Mouse (Mus musculus) leukemia stem cell, adult 10-12 weeks (primary cell): Measurements from ENCODE around the gene 2310061I04Rik. TPM values are rescaled to one million over a fixed set of nuclear protein-coding genes. Genes with fewer than 3 reads are reported as not detected.

ENCODE experiments used
- polyA plus RNA-seq: library from polyadenylated mRNA; stranded (reverse); fragments of >175 nt; gene quantifications from 2 replicates; pipeline ENCODE4 v1.2.3, GENCODE M21; 2012; ENCODE audit warnings: low replicate concordance

Gene 2310061I04Rik
- 442 and 598 TPM in 2 replicates for polyA plus RNA-seq

DNA sequence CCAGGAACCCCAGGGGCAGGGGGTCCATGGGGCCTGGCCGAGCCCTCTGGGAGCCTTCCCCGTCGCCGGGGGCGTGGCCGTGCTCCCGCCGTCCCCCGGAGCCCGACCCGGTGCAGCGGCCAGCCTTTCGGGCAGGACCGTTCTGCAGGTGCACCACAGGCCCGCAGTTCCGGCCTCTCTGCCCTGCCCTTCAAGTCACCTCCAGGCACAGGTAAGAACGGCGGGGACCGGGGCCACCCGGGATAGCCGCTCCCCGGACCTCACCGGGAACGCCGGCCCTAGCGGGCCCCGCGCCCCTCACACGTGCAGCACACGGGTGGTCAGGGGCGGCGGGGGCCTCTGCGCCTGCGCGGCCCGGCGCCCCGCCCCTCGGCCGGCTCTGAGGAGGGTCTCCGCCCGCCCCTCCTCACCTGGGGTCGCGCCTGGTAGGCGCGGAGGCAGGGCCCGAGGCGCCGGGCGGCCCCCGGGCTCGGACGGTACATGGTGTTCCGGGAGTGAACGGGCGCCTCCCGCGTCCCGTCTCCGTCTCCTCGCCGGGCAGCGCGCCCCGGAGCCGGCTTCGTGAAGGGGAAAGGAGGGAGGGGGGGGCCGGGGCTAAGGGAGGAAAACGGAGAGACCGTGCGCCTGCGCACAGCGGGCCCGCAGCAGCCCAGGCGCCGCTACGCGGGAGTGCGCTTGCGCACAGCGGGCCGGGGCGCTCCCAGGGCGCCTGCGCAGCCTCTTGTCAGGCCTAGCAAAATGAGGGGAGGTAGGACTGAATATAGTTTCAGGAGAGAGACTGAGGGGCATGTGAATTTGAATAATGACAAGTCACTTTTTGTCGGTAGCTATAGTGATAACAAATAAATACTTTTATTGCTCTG lies at the start of gene 2310061I04Rik:
TSS of gene 2310061I04Rik (minus strand) at position 651 of the 863 bp plus-strand sequence.

DNA sequence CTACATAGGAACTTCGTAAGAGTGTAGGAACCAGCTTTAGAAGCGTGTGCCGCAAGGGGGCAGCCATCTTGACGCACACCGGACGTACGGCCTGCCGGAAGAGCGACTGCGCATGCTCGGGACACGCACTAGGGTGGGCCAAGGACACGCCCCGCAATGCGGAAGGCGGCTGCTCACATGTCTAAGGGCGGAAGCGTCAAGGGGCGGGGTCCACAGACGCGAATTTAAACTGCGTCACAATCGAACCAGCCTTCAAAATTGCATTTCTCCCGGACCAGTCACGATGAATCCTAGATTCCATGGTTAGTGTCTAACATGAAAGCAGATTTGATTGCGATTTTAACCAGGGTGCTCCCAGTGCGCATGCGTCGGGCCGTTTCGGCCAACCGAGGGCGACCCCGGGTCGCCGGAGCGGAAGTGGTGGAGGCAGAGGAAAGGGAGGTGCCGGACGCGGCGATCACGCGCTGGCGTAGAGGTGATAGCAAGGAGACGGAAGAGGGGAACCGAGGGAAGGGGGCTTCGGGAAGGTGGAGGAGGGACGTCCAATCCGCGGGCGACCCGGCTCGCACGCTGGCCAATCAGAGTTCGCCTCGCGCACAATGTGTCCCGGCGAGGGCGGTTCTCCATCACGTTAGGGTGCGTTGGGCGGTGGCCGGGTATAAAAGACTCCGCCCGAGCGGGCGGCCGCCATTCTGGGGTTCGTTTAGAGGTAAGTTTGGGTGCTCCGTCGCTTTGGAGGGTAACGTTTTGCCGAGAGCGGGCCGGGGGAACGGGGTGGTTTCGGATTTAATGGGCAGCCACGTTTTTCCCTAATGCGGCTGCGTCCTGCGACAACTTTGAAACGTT lies 19.3 kb upstream of the 2310061I04Rik start, which contains the start of the genes Mrps18b and Ppp1r10:
TSS of gene Mrps18b (minus strand) at position 93 of the 846 bp plus-strand sequence.
TSS of gene Ppp1r10 (plus strand) at position 138 of the 846 bp plus-strand sequence.

DNA sequence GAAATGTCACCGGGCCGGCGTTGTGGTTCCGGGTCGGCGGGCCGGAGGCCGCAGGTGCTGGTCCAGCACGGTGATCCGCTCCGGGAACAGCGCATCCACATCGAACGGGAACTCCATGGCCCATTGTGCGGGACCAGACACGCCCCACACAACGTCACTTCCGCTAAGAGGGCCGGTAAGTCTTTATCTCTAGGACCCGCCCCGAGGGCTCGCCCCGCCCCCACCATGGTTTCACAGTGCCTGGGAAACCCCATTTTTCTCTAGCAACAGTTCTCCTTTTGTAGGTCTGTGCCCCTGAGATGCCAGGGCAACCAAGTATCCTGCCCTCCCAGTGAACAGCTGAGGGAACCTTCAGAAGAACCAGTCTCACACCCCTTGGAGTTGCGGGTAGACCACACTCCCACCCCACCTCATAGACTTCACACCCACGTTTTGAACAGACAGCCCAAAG lies 12.7 kb upstream of the 2310061I04Rik start, which contains the start of gene Atat1:
TSS of gene Atat1 (minus strand) at position 157 of the 451 bp plus-strand sequence.

DNA sequence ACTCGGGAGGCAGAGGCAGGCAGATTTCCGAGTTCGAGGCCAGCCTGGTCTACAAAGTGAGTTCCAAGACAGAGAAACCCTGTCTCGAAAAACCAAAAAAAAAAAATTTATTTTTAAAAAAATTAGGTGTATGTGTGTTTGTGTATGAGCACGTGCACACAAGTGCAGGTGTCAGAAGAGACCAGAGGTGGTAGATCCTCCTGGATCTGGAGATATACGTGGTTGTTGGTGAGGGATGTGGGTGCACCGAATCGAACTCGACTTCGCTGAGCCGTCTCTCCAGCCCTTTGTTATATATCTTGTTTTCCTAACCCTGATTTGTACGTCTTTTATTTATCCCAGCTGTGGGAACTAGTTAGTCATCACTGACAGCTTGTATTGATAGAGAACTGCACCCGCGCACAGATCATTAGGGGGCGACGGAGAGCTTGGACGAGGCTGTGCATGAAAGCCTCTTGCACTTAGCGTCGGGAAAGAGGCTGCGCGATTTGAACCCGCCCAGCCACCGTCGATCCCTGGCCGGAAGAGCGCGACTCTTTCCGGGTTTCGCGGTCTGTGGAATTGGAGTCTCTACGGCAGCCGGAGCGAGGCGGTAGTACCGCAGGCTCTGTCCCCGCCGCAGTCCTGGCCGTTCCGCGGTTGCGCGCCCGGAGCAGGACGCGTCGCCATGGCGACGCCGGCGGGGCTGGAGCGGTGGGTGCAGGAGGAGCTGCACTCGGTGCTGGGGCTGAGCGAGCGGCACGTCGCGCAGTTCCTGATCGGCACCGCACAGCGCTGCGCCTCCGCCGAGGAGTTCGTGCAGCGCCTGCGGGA lies 17.8 kb downstream of the 2310061I04Rik start, which contains the start of gene Dhx16:
TSS of gene Dhx16 (plus strand) at position 575 of the 813 bp plus-strand sequence.

DNA sequence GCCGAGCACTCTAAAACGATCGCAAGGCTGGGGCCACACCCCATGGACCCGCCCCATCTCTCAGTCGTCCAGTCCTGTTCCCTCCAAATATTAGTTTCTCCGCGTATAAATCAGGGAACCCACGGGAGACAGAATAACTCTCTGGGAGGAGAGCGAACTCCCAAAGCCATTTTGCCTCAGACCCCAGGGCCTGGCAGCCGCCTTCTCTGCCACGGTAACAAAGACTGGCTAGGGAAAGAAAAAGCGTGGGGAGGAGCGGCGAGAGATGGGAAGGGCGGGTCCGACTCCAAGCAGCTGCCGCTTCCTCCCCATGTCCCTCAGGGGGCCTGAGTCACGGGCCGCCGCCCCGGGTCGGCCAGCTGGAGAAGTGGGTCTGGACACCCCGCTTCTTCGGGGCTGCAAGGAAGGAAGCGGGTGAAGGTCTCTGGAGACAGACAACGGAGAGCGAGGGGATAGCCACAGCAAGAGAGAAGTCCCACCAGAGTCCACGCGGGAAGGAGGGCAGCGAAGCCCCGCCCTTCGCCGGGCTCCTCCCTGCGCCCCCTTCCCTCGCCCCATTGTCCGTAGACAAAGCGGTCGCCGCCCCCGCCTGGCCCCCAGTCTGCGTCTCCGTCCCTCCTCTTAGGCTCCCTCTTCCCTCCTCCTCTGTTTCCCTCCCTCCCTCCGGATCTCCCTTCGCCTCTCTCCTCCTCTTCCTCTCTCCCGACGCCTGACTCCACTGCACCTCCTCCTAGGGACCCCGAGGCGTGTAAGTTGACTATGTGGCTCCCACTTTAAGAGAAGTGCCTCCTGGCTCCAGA lies 31.6 kb downstream of the 2310061I04Rik start, which contains the start of gene Ppp1r18:
TSS of gene Ppp1r18 (plus strand) at position 113 of the 800 bp plus-strand sequence.

DNA sequence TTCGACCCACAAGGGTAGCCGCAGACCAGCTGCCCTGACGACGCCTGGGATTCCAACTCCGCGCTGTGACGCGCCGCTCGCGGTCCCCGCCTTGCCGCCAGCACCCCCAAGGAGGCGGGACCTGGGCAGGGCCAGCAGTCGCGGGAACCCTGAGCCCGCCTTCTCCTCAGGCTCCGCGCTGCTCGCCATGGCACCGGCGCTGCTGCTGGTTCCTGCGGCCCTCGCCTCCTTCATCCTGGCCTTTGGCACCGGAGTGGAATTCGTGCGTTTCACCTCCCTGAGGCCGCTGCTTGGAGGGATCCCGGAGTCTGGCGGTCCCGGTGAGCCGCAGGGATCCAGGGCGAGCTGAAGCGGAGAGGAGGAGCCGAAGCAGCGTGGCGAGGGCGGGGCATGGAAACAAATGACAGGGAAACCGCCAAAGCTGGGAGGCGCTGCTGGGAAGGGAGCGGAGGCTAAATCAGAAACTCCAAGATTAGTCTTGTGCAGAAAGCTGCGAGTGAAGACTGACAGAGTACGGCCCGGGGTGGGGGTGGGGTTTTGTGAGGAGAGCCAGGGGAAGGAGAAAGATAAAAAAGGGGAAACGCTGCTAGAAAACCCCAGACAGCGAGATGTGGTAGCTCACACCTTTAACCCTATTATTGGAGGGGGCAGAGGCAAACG lies 35.9 kb downstream of the 2310061I04Rik start, which contains the start of gene Nrm:
TSS of gene Nrm (plus strand) at position 121 of the 660 bp plus-strand sequence.

Other genes with a start within 250 kb of the 2310061I04Rik start
- gene Vars2, start 229.8 kb downstream of the 2310061I04Rik start, polyA plus RNA-seq, result 130 and 160 TPM in 2 replicates
- 13.7 and 44.1 TPM in 2 replicates for gene Gtf2h4, start 223.7 kb downstream of the 2310061I04Rik start, polyA plus RNA-seq
- gene Ddr1, start 192.8 kb downstream of the 2310061I04Rik start, polyA plus RNA-seq, result 8.0 and 11.4 TPM in 2 replicates
- gene Ier3, start 75.7 kb downstream of the 2310061I04Rik start, polyA plus RNA-seq, result 13.5 and 25.1 TPM in 2 replicates
- gene Flot1, start 74.2 kb downstream of the 2310061I04Rik start, polyA plus RNA-seq, result 15.9 and 21.2 TPM in 2 replicates
- gene Tubb5, start 59.1 kb downstream of the 2310061I04Rik start, polyA plus RNA-seq, result 56.2 and 381 TPM in 2 replicates
- 7.6 and 23.3 TPM in 2 replicates for gene Mdc1, start 55.9 kb downstream of the 2310061I04Rik start, polyA plus RNA-seq
- 6.1 and 21.0 TPM in 2 replicates for gene Nrm, start 36.1 kb downstream of the 2310061I04Rik start, polyA plus RNA-seq
- 60.9 and 104 TPM in 2 replicates for gene Ppp1r18, start 31.8 kb downstream of the 2310061I04Rik start, polyA plus RNA-seq
- gene Dhx16, start 17.6 kb downstream of the 2310061I04Rik start, polyA plus RNA-seq, result 47.3 and 54.9 TPM in 2 replicates
- 27.0 and 29.6 TPM in 2 replicates for gene Atat1, start 12.6 kb upstream of the 2310061I04Rik start, polyA plus RNA-seq
- 6.0 and 7.8 TPM in 2 replicates for gene Mrps18b, start 19.0 kb upstream of the 2310061I04Rik start, polyA plus RNA-seq
- 43.9 and 58.4 TPM in 2 replicates for gene Ppp1r10, start 19.0 kb upstream of the 2310061I04Rik start, polyA plus RNA-seq
- 59.2 and 180 TPM in 2 replicates for gene Abcf1, start 72.3 kb upstream of the 2310061I04Rik start, polyA plus RNA-seq
- 57.8 and 75.8 TPM in 2 replicates for gene Gnl1, start 82.4 kb upstream of the 2310061I04Rik start, polyA plus RNA-seq
- gene Prr3, start 82.8 kb upstream of the 2310061I04Rik start, polyA plus RNA-seq, result 12.4 and 15.2 TPM in 2 replicates
- 13.9 and 21.8 TPM in 2 replicates for gene H2-T24, start 123.1 kb upstream of the 2310061I04Rik start, polyA plus RNA-seq
- 71.1 and 96.8 TPM in 2 replicates for gene H2-T23, start 135.4 kb upstream of the 2310061I04Rik start, polyA plus RNA-seq
- 8.8 and 13.7 TPM in 2 replicates for gene H2-T22, start 145.3 kb upstream of the 2310061I04Rik start, polyA plus RNA-seq
- not detected in 2 replicates for gene Gm6034, start 145.5 kb upstream of the 2310061I04Rik start, polyA plus RNA-seq
- gene Gm11127, start 160.9 kb upstream of the 2310061I04Rik start, polyA plus RNA-seq, result 39.1 and 40.3 TPM in 2 replicates
- not detected in 2 replicates for gene Gm19684, start 224.2 kb upstream of the 2310061I04Rik start, polyA plus RNA-seq
- gene Gm7030, start 232.0 kb upstream of the 2310061I04Rik start, polyA plus RNA-seq, result 0.30 TPM in 1 of 2 replicates, not detected in the other